Mouse (Mus musculus) thymus, adult 2 months (tissue): ENCODE measurements around the gene Acot8.

Source experiments
- CTCF ChIP-seq: fragments of 200-500 bp; IDR thresholded peaks from 2 replicates; pipeline ENCODE4 v1.5.1; 2012; ENCODE audit warnings: mild to moderate bottlenecking, control low read depth, low read length, moderate library complexity, borderline replicate concordance; ENCODE audit not compliant: control insufficient read depth, poor library complexity, insufficient read depth; ENCODE audit errors: extremely low read depth
- POLR2A ChIP-seq: fragments of 200-500 bp; IDR thresholded peaks from 2 replicates; pipeline ENCODE4 v1.6.1; 2012; ENCODE audit warnings: mild to moderate bottlenecking, low read length, control low read depth, moderate library complexity; ENCODE audit not compliant: control insufficient read depth, poor library complexity, insufficient read depth; ENCODE audit errors: extremely low read depth

DNA sequence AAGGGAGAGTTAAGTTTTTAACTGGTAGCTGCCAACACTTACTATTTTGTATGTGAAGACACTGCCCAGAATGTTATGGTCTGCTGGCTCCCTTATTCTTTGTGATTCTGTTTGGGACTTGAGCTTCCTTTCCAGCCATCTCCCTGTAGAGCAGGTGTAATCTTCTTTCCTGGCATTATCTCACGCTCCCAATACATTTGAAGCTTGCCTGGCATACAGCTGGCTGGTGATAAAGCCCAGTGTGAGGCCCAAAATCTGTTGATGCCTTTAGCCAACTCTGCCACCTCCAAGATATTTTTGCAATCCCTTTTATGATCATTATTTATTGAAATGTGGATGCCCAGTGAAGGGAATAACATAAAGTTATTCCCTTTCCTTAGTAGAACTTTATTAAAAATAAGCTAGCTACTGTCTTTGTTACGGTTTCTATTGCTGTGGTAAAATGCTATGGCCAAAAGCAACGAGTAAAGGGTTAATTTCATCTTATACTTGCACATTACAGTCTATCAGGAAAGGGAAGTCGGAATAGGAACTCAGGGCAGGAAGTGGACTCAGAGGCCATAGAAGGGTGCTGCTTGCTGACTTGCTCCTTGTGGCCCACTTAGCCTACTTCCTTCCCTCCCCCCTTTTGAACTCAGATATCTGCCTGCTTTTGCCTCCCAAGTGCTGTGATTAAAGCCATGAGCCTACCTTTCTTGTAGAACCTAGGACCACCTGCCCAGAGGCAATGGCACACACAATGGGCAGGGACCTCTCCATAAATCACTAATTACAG lies 44.4 kb downstream of the Acot8 start:
- no peak for TF ChIP-seq POLR2A
- TF ChIP-seq CTCF: no peak
